Mouse (Mus musculus): ENCODE results near the gene Tfb2m. TPM values are rescaled to one million over a fixed set of nuclear protein-coding genes. Genes with fewer than 3 reads are reported as not detected.

The Tfb2m gene
- polyA plus RNA-seq, 2 experiments from 2014 or later, result 29.1 to 33.3 TPM

- no peak for ATAC-seq
Measured at GRCm38 (mm10) chr1:179556921-179557320, 10.9 kb upstream of the Tfb2m start.

DNA sequence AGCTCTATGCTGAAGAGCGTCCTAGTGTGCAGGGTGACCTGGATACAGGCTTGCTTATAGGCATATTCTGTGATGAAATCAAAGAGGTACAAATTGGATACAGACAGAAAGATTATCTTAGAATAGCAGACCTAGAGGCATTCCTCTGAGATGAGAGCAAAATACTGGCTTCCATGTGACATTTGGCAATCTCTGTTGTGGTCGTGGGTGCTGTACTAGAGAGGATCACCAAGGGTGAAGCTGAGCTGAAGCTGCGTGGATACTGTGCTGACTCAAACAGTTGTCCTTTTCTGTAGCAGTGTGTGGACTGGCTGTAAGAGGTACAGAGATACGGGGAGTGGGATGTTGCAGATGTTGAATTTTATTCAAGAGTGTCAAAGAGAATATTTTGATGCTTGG lies 7.9 kb upstream of the Tfb2m start:
- no peak for ATAC-seq

DNA sequence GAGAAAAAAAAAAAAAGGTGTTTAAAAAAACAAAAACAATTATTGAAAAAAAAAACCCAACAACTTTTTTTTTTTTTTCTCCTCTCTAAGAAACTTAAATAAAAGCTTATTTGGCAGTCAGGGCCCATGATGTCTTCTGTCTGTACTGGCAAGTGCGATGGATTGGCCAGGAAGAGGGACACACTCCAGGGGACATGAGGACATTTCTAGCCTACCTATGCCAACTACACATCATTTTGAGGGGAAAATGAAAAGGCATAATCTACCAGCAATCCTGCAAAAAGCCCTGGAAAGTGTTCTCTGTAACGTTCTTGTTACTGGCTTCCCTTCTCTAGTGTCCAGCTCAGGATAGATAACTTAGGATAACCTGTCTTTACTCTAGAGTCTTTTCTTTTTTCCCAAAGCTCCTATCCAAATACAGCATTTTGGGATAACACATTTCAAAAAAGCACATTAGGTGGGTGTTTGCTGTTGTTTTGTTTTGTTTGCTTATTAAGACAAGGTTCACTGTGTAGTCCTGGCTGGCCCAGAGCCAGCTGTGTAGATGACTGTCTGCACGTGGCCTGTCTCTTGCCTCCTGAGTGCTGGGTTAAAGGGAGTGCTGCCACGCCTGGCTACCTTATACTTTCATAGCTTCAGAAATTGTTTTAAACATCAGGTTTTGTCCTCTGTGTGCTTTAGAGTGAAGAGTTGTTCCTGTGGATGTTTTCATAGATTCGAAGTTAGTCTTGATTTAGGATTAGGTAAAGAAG lies 7.3 kb upstream of the Tfb2m start:
- ATAC-seq, result no peak

GRCm38 (mm10) chr1:179552751-179553150 lies 6.7 kb upstream of the Tfb2m start:
- ATAC-seq, result no peak

DNA sequence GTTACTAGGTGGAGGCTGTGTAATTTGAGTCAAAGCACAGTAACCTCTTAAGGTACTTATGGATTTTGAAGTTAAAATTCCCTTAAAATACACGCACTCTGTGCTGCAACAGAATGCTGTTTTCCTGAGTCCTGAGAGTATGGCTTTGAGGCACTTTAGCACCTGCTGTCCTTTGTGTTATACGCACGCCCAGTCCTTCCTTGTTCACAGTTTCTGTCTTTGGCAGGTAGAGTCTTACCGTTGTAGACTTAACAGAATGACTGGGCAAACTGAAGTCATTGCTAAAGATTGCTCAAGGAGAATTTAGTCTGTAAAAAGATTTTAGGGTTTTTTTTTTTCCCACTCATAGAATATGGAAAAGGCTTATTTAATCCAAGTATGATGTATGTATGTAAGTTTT lies 5.9 kb upstream of the Tfb2m start:
- no peak for ATAC-seq

GRCm38 (mm10) chr1:179551336-179551735 lies 5.3 kb upstream of the Tfb2m start:
- no peak for ATAC-seq

DNA sequence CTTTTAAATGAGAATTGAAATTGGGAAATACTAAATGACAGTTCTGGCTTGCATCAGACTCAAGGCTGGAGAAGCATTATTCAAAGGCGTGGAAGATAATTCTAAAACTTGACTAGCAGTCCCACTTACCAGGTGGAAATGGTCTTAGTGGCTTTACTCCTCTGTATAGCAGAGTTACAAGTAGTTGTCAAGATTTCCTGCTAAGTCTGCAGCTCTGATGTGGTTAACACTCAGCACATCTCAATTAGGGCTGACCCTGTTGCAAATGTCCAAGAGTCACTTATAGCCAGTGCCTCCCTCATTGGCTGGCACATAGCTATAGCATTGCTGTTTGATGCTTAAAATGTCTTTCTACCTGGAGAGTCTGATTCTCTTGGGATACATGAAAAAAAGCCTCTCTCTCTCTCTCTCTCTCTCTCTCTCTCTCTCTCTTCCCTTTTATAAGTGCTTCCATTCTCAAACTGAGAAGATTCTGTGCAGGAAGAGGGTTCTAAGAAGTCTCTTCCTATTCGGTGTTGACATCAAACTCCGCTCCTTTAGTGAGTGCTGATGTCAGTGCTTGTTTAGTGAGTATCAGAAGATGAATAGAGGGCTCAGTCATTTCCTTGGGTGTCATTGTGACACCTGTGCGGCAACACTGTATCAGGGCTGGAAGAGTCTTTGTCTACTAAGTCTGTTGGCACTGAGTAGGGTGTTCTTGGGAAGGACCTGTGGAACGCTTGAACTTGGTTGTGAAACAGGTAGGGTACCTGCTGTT lies 3.1 kb upstream of the Tfb2m start:
- ATAC-seq, result peak; percentile 42

- ATAC-seq, result no peak
Measured at GRCm38 (mm10) chr1:179548220-179548619, 2.2 kb upstream of the Tfb2m start.

- ATAC-seq, result no peak
Measured at GRCm38 (mm10) chr1:179547176-179547575, 1.1 kb upstream of the Tfb2m start.

- peak; percentile 56 for ATAC-seq
Measured at GRCm38 (mm10) chr1:179546551-179546917, 467 bp upstream of the Tfb2m start.

DNA sequence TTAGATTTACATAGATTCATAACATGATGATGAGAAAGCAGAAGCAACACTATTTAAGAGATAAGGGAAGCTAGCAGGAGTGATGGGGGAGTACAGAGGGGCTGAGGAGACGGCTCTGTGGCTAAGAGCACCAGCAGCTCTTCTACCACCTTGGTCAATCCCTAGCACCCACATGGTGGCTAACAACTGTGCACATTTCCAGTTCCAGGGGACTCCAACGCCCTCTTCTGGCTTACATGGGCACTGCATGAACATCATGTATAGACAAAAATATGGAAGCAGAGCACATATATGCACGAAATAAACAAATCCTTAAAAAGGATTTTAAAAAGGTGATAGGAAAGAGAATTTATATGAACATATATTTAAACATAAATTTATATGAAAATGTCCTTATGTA lies 4.6 kb downstream of the Tfb2m start:
- no peak for ATAC-seq

DNA sequence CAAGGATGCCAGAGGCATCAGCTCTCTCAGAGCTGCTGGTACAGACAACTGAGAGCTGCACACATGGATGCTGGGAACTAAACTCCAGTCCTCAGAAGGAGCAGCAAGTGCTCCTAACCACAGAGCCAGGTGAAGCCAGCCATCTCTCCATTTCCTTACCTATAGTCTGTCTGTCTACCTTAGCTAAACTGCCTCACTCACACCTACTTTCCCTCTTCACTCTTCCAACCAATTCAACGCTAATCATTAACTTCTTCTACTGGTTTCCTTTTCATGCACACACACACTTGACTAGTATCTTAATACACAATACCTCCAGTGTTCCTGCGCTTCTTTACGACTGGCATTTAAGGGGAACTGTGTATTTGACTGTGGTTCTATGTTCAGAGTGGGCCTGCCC lies 6.2 kb downstream of the Tfb2m start:
- ATAC-seq, result no peak

DNA sequence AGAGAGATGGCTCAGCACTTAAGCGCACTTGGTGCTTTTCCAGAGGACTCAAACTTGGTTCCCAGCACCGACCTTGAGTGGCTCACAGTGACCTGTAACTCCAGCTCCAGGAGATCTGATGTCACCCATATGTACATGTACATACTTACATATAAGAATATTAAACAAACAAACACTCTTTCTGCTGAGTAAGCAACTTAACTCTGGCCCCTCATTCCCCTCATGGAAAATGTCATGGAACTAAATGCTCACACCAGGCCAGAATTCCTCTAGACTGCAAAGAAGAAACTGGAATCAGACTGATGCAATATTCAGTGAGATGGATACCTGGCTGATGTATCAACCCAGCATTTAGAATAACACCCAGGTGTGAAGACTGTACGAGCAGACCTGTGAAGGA lies 7.0 kb downstream of the Tfb2m start:
- no peak for ATAC-seq

- ATAC-seq, result no peak
Measured at GRCm38 (mm10) chr1:179519901-179520300, 26.2 kb downstream of the Tfb2m start.

- peak; percentile 86 for ATAC-seq
Measured at GRCm38 (mm10) chr1:179517713-179518465, 28.2 kb downstream of the Tfb2m start, which contains the start of gene Smyd3. Gene Smyd3, minus strand, starts transcription at chr1:179518041.

- peak; percentile 56 for ATAC-seq
Measured at GRCm38 (mm10) chr1:179516941-179517712, 28.9 kb downstream of the Tfb2m start.

DNA sequence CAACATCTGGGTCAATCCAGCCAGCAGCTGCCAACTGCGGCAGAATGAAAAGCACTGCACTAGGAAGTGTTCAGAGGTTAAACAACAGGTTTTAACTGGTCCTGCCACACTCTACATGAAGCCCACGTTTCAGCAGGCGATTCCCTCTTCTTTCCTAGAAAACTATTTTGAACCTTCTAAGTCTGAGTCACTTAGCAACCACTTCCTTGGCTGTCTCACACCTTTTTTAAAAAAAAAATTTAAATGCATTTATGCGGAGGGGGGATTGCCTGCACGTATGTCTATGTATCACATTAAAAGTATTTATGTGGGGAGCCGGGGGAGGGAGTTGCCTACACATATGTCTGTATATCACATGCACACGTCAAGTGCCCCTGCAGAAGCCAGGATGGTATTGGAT lies 34.2 kb downstream of the Tfb2m start:
- no peak for ATAC-seq

GRCm38 (mm10) chr1:179510546-179511340 lies 35.3 kb downstream of the Tfb2m start:
- ATAC-seq, result no peak

DNA sequence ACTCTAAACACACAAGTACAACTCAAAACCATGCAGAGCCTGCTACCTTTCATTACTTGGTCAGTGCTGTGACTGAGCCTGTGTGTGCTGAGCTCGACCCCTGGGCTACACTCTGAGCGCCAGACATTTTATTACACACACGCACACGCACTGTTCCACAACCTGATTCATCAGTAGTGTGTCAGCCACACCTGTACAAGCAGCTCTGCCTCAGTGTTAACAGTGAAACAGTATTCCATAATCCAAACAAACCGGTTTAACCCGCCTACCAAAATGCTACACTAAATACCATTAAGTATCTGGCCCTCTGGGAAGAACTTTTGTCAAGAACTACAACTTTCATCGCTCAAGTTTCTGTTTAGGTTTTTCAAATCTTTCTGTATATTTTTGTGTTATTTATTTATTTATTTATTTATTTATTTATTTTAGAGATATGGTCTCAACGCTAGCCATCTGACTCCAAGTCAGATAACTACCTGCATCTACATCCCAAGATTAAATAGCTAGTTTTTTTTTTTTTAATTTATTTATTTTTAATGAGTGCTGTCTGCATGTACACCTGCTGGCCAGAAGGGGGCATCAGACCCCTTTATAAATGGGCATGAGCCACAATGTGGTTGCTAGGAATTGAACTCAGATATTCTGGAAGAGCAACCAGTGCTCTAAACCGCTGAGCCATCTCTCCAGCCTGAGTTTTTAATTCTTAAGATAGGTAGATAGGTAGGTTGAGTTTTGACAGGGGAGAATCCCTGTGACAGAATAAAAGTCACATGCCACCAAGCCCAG lies 39.3 kb downstream of the Tfb2m start:
- peak; percentile 75 for ATAC-seq

- peak; percentile 56 for ATAC-seq
Measured at GRCm38 (mm10) chr1:179502565-179502964, 43.5 kb downstream of the Tfb2m start.

DNA sequence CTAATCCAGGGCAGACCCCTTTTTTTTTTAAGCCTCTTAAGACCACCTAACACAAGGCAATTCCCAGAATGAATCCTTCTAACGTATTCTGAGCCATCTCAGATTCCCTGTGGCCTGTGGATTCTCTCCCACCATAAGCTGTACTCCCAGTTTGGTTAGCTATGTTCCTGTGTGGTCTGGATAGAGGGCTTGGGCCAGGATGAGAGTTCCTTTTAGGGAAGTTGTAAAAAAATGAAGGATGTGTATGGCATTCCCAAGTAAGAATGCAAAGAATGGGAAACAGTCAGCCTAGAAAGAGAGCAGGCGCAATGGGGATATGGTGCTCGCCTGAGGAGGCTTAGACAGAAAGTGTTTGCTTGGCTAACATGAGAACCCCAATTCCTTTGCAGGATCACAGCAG lies 46.8 kb downstream of the Tfb2m start:
- ATAC-seq, result no peak
